Mouse (Mus musculus): ENCODE data around the gene Crat.

DNA sequence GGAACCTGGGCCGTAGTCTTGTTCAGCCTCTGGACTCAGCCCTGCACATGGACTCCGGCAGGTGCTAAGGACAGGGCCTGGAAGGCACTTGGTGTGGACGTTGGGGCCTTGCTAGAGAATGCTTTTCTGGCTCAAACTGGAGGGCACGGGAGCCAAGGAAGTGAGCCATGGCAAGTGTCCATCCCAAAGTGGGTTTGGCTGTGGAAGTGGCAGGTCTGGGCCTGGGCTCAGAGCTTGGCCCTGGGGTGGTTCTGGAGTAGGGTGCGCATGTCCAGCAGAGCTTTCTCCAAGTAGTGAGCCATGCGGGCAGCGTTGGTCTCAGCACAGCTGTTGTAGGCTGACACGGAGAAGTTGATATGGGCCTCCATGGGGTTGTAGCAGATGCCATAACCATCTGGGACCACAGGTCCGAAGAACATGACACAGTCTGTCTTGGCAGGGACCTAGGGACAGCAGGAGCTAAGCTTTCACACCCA lies 13.2 kb downstream of the Crat start:
- TF ChIP-seq CTCF (IDR thresholded peaks at IDR 0.05; ENCODE audit: borderline replicate concordance, control insufficient read depth, extremely low read depth, insufficient read depth, low read length, poor library complexity) = no peak
- TF ChIP-seq POLR2A (IDR thresholded peaks at IDR 0.05; ENCODE audit: control insufficient read depth, extremely low read depth, insufficient read depth, low read length, poor library complexity) = no peak
